Mouse (Mus musculus) liver, embryonic 14.5 days (tissue): ENCODE results near the gene Stum. TPM values are rescaled to one million over a fixed set of nuclear protein-coding genes. Genes with fewer than 3 reads are reported as not detected.

Experiments used
- ATAC-seq: fragments of 200-750 bp; cut with Nextera tagmentation; 2 replicates; pipeline ENCODE4 v1.8.0; 2017; ENCODE audit warnings: moderate number of reproducible peaks, mild to moderate bottlenecking, moderate library complexity; ENCODE audit not compliant: insufficient read depth
- DNase-seq, 3 experiments: peaks; one replicate each; pipeline ENCODE4 v3.0.0-alpha.2; 2012 to 2013; ENCODE audit warnings: low read depth in 3 of 3, low spot score in 3 of 3
- H3K27ac ChIP-seq: fragments of 300-500 bp; sonication (generic); 2 replicates; pipeline ENCODE4 v1.5.1; 2014; ENCODE audit warnings: moderate library complexity, mild to moderate bottlenecking, control low read depth, inconsistent platforms
- H3K27me3 ChIP-seq: fragments of 300-500 bp; sonication (generic); 2 replicates; pipeline ENCODE4 v1.6.1; 2014; ENCODE audit warnings: mild to moderate bottlenecking, low read length, moderate library complexity; ENCODE audit not compliant: control insufficient read depth, insufficient read depth
- H3K36me3 ChIP-seq: fragments of 300-500 bp; sonication (generic); replicated peaks from 2 replicates; pipeline ENCODE4 v1.6.1; 2014; ENCODE audit warnings: low read depth; ENCODE audit not compliant: control insufficient read depth, insufficient read depth
- H3K4me1 ChIP-seq, 2 experiments: fragments of 200-500 bp in 1 of 2; fragments of 300-500 bp in 1 of 2; sonication (generic) in 1 of 2; replicated peaks; 2 replicates each; pipeline ENCODE4 v1.6.1; 2012 to 2014; ENCODE audit warnings: antibody characterized with exemption in 1 of 2, inconsistent platforms in 1 of 2, low read length in 1 of 2; ENCODE audit not compliant: control insufficient read depth in 2 of 2, insufficient read depth in 2 of 2
- H3K4me2 ChIP-seq: fragments of 300-500 bp; sonication (generic); 2 replicates; pipeline ENCODE4 v1.6.1; 2014; ENCODE audit warnings: low read depth, mild to moderate bottlenecking, control low read depth, moderate library complexity
- H3K4me3 ChIP-seq, 2 experiments: fragments of 200-500 bp in 1 of 2; fragments of 300-500 bp in 1 of 2; sonication (generic) in 1 of 2; 2 replicates each; pipeline ENCODE4 v1.5.1; 2012 to 2014; ENCODE audit warnings: low read depth in 2 of 2, low read length in 2 of 2, mild to moderate bottlenecking in 2 of 2, control low read depth in 1 of 2, inconsistent platforms in 1 of 2, moderate library complexity in 1 of 2; ENCODE audit not compliant: insufficient read depth in 1 of 2
- H3K9ac ChIP-seq: fragments of 300-500 bp; sonication (generic); replicated peaks from 2 replicates; pipeline ENCODE4 v1.6.1; 2014; ENCODE audit warnings: mild to moderate bottlenecking, control low read depth, moderate library complexity
- H3K9me3 ChIP-seq: fragments of 300-500 bp; sonication (generic); 2 replicates; pipeline ENCODE4 v1.6.1; 2016; ENCODE audit warnings: low read length, mixed read lengths; ENCODE audit not compliant: control insufficient read depth
- CTCF ChIP-seq: IDR thresholded peaks from 2 replicates; pipeline ENCODE4 v1.5.1; 2016; ENCODE audit warnings: antibody characterized with exemption, low read depth, control low read depth
- EP300 ChIP-seq: IDR thresholded peaks from 2 replicates; pipeline ENCODE4 v1.6.1; 2016; ENCODE audit warnings: antibody characterized with exemption, low read depth
- WGBS: fragments of 180-500 bp; shearing (Covaris S2); extraction: QIAGEN DNeasy Blood & Tissue Kit; methylation state at CpG from one replicate; pipeline ENCODE4 v1.1.7; 2014; ENCODE audit not compliant: insufficient replicate concordance; 5-methylcytosine and 5-hydroxymethylcytosine counted together
- polyA plus RNA-seq, 2 experiments: library from polyadenylated mRNA; depleted of rRNA in 1 of 2; stranded (reverse) in 1 of 2; unstranded in 1 of 2; fragments of >200 nt; fragmentation: Nextera tagmentation in 1 of 2; extraction: Ambion mirVana in 1 of 2; gene quantifications; 2 replicates each; pipeline versions ENCODE4 v1.2.1 to v1.2.3; 2012 to 2014

Stum gene
- polyA plus RNA-seq, 2 experiments = 0.04 TPM; not detected in 1

DNA sequence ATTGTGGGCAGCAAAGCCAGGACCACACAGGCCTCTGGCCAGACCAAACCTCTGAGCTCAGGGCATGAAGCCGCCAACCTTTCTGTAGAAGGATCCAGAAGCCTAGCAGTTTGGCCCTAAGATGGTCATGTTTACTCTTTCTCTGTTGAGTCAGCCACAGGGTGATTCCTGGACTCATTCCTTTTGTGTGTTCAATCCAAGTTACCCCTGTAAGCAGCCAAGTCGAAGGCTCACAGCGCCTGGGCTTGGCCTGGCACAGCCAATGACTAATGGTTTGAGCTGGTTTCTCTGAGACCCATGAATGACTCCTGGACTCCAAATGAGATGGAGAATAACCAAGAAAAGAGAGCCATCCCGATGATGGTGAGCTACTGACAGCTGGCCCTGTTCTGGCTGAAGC lies 15.3 kb downstream of the Stum start:
- no peak for ATAC-seq
- H3K4me3 ChIP-seq = no peak overlapping the region

DNA sequence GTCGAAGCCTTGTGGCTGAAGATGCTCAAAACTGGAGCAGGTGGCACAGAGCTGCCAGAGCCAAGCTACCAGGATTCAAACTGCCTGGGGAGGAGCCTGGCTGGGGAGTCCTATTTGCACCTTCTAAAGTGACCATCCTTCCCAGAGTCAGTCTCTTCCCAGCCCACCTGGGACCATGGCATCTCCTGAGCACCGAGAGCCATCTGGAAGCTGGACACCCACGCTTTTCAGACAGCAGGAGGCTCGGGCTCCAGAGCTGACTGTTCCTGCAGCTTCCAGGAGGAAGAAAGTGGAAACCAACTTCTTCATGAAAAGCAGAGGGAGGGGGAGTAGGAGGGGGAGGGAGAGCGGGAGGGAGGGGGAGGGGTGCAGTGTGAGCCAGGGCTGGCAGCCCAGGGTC lies 17.7 kb downstream of the Stum start:
- 55% methylated on average over 4 of the region's 5 CpGs for WGBS
- ATAC-seq (no peak), DNase-seq (no peak)
- H3K9ac ChIP-seq = no peak overlapping the region
- H3K4me2 ChIP-seq = no peak overlapping the region
- no peaks in the 10 kb centered on the region for H3K4me1 ChIP-seq
- H3K36me3 ChIP-seq = no peaks in the 10 kb centered on the region
- TF ChIP-seq EP300 (no peak), CTCF (no peak)
- H3K9me3 ChIP-seq = no peaks in the 10 kb centered on the region
- H3K27ac ChIP-seq = no peak overlapping the region
- H3K27me3 ChIP-seq = no peaks in the 10 kb centered on the region
- no peak overlapping the region for H3K4me3 ChIP-seq

More for the DNA sequence above, 15.3 kb downstream of the Stum start:
- no peak for DNase-seq
- 69% methylated on average over 4 of the region's 4 CpGs for WGBS
- Histone ChIP-seq H3K36me3 (no peaks in the 10 kb centered on the region), H3K27me3 (no peaks in the 10 kb centered on the region), H3K9ac (no peak overlapping the region), H3K27ac (no peak overlapping the region), H3K4me2 (no peak overlapping the region), H3K9me3 (no peaks in the 10 kb centered on the region), H3K4me1 (no peaks in the 10 kb centered on the region)
- TF ChIP-seq EP300 (no peak), CTCF (no peak)

DNA sequence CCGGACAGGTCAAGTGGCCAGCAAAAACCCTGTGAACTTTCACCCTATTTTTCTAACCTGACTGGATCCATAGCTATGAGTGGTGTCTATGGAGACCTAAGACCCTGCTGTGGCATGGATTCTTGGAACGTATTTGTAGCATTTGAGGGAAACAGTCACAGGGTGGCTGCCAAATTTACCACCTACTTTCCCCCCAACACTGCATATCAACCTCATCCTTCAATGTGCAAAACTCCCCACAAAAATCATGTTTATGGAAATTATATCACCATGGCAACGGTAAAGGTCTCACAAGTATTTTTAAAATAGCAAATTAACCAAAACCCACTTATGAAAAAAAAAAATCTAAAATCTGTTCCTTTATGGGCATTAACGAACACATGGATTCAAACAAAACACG lies 18.9 kb downstream of the Stum start:
- ATAC-seq (no peak), DNase-seq (no peak)
- Histone ChIP-seq H3K4me3 (no peak overlapping the region), H3K9me3 (no peaks in the 10 kb centered on the region), H3K36me3 (no peaks in the 10 kb centered on the region), H3K27me3 (no peaks in the 10 kb centered on the region), H3K4me2 (no peak overlapping the region), H3K9ac (no peak overlapping the region), H3K4me1 (no peaks in the 10 kb centered on the region), H3K27ac (no peak overlapping the region)
- 69% methylated on average over 5 of the region's 5 CpGs for WGBS
- no peak for TF ChIP-seq EP300
- TF ChIP-seq CTCF = no peak

DNA sequence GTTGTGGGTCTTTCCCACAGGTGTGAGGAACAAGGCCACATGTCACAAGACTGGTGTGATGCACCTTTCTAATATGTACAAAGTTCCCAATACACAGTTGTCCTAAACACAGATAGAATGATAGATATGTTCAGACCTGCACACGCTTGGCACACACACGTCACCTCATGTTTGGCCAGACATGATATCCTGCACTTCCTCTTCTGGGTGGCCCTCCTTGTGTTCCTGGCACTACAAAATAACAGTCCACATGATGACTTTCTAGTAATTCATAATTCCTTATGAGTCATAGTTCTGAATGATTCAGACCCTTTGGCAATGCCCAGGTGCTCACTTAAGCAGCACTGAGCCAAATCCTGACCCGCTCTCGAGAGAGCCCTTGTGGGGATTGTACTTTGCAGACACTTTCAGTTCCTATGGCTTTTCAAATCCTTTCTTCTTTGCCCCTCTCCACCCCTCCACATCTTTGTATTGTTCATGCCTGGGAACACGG lies 20.3 kb downstream of the Stum start:
- H3K4me3 ChIP-seq = no peak overlapping the region
- WGBS = 63% methylated on average over 5 of the region's 5 CpGs
- TF ChIP-seq EP300 (no peak), CTCF (no peak)
- ATAC-seq = no peak
- H3K27ac ChIP-seq = no peak overlapping the region
- no peak for DNase-seq
- H3K36me3 ChIP-seq = no peaks in the 10 kb centered on the region
- no peaks in the 10 kb centered on the region for H3K27me3 ChIP-seq
- H3K9ac ChIP-seq = no peak overlapping the region
- no peaks in the 10 kb centered on the region for H3K4me1 ChIP-seq
- H3K9me3 ChIP-seq = no peaks in the 10 kb centered on the region
- H3K4me2 ChIP-seq = no peak overlapping the region

DNA sequence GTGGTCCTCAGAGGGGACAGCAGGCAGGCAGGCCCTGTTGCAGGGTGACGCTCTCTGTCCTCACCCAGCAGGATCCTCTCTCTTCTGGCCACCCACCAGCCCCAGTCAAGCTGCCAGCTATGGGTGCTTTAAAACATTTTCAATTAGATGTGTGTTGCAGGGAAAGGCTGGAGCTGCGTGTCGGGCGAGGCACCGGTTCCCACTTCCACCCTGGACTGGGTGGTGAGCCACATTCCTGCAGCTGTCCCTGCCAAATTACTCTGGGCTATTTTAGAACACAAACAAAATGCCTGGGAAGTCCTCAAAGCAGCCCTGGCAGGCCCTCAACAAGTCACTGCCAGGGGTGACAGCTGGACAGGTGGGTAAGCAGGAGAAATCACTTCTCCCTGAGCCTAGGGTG lies 20.9 kb downstream of the Stum start:
- no peaks in the 10 kb centered on the region for H3K9me3 ChIP-seq
- DNase-seq = no peak
- no peaks in the 10 kb centered on the region for H3K4me1 ChIP-seq
- ATAC-seq = no peak
- WGBS = 79% methylated on average over 5 of the region's 5 CpGs
- no peak overlapping the region for H3K4me2 ChIP-seq
- H3K27ac ChIP-seq = no peak overlapping the region
- no peak overlapping the region for H3K4me3 ChIP-seq
- H3K27me3 ChIP-seq = no peaks in the 10 kb centered on the region
- no peak for TF ChIP-seq CTCF
- no peak for TF ChIP-seq EP300
- H3K36me3 ChIP-seq = no peaks in the 10 kb centered on the region
- H3K9ac ChIP-seq = no peak overlapping the region
